Comparison of ENCODE assay signal across 12 mouse cellular contexts in genomic region chr2:26359983-26360382, GRCm38 (mm10). TPM values are rescaled to one million over a fixed set of nuclear protein-coding genes. Genes with fewer than 3 reads are reported as not detected.
DNase-seq lines count a peak whose midpoint lies in the region; ATAC-seq lines count a peak whose summit lies in the region.
"Had no signal": no experiment of that assay in that cellular context is flagged by ENCODE, and none has a peak within 500 bp of the region (broad histone marks: within the 10 kb centered on the region; RNA-seq: fewer than 3 reads in every experiment).

No protein-coding gene starts in this region.

- no peaks in the 10 kb centered on the region for H3K27me3 ChIP-seq in limb, embryonic 11.5 days (ENCODE audit: control insufficient read depth, insufficient read depth, low read length)
- H3K27me3 ChIP-seq in limb, embryonic 10.5 days (ENCODE audit: low read depth, poor library complexity, severe bottlenecking): no peaks in the 10 kb centered on the region
- no peaks in the 10 kb centered on the region for H3K27me3 ChIP-seq in liver, embryonic 12.5 days (replicated peaks)
- no peaks in the 10 kb centered on the region for H3K27me3 ChIP-seq in intestine, embryonic 16.5 days (replicated peaks; ENCODE audit: control insufficient read depth, insufficient read depth, low read length)
- no peaks in the 10 kb centered on the region for H3K27me3 ChIP-seq in forebrain, embryonic 14.5 days (replicated peaks; ENCODE audit: control insufficient read depth, insufficient read depth, low read length)
- H3K27me3 ChIP-seq: heart, embryonic 13.5 days; kidney, embryonic 15.5 days; limb, embryonic 12.5 days had no signal

- peaks cover 13% of the 10 kb centered on the region for H3K36me3 ChIP-seq in limb, embryonic 11.5 days (ENCODE audit: control insufficient read depth, insufficient read depth, low read length)
- H3K36me3 ChIP-seq in limb, embryonic 10.5 days: peaks cover 36% of the 10 kb centered on the region
- H3K36me3 ChIP-seq in liver, embryonic 12.5 days: peaks cover 27% of the 10 kb centered on the region
- peaks cover 11% of the 10 kb centered on the region; the same call in 1 of the 2 replicates for H3K36me3 ChIP-seq in intestine, embryonic 16.5 days (ENCODE audit: control insufficient read depth, insufficient read depth, low read length)
- H3K36me3 ChIP-seq in forebrain, embryonic 14.5 days (ENCODE audit: control insufficient read depth, insufficient read depth, low read length): peaks cover 25% of the 10 kb centered on the region

- H3K4me3 ChIP-seq in limb, embryonic 11.5 days (ENCODE audit: low read depth, low read length): no peak overlapping the region
- H3K4me3 ChIP-seq in limb, embryonic 10.5 days: no peak overlapping the region
- H3K4me3 ChIP-seq in liver, embryonic 12.5 days: no peak overlapping the region; the same call in 1 of the 2 replicates
- H3K4me3 ChIP-seq in intestine, embryonic 16.5 days (ENCODE audit: low read length): no peak overlapping the region
- no peak overlapping the region for H3K4me3 ChIP-seq in forebrain, embryonic 14.5 days (ENCODE audit: low read depth, low read length)
- H3K4me3 ChIP-seq: erythroblast, embryonic 14.5 days; heart, embryonic 13.5 days; kidney, embryonic 15.5 days; limb, embryonic 12.5 days had no signal

- no peak overlapping the region for H3K9ac ChIP-seq in limb, embryonic 11.5 days (ENCODE audit: low read length)
- H3K9ac ChIP-seq in liver, embryonic 12.5 days: no peak overlapping the region
- no peak overlapping the region for H3K9ac ChIP-seq in intestine, embryonic 16.5 days (ENCODE audit: low read depth, low read length)
- no peak overlapping the region for H3K9ac ChIP-seq in forebrain, embryonic 14.5 days (ENCODE audit: low read length)
- H3K9ac ChIP-seq: heart, embryonic 13.5 days; kidney, embryonic 15.5 days; limb, embryonic 12.5 days had no signal

- WGBS in limb, embryonic 11.5 days: 88% methylated on average over 6 of the region's 6 CpGs
- 89% methylated on average over 6 of the region's 6 CpGs for WGBS in limb, embryonic 10.5 days
- WGBS in liver, embryonic 12.5 days (ENCODE audit: insufficient replicate concordance): 37% methylated on average over 6 of the region's 6 CpGs
- WGBS in intestine, embryonic 16.5 days: 92% methylated on average over 6 of the region's 6 CpGs
- 84% methylated on average over 6 of the region's 6 CpGs for WGBS in forebrain, embryonic 14.5 days

- H3K4me1 ChIP-seq in limb, embryonic 11.5 days (ENCODE audit: control insufficient read depth, insufficient read depth, low read length): no peaks in the 10 kb centered on the region
- peaks cover 11% of the 10 kb centered on the region for H3K4me1 ChIP-seq in limb, embryonic 10.5 days
- H3K4me1 ChIP-seq in liver, embryonic 12.5 days: 0 out of 2 replicates have a peak, but pooled peaks cover 4% of the 10 kb centered on the region
- peaks cover 2% of the 10 kb centered on the region; the same call in 1 of the 2 replicates for H3K4me1 ChIP-seq in intestine, embryonic 16.5 days (ENCODE audit: control insufficient read depth, insufficient read depth, low read length)
- H3K4me1 ChIP-seq in forebrain, embryonic 14.5 days (ENCODE audit: control insufficient read depth, insufficient read depth, low read length): no peaks in the 10 kb centered on the region
- H3K4me1 ChIP-seq: limb, embryonic 12.5 days had no signal

- ATAC-seq in limb, embryonic 11.5 days (ENCODE audit: insufficient number of reproducible peaks, low FRiP score, low TSS enrichment, low read depth): no peak
- ATAC-seq in liver, embryonic 12.5 days: no peak
- ATAC-seq in neutrophil, adult 5-6 weeks (ENCODE audit: extremely low read depth, insufficient number of reproducible peaks, low FRiP score, poor library complexity, severe bottlenecking): peak; percentile 40
- no peak for ATAC-seq in intestine, embryonic 16.5 days
- no peak for ATAC-seq in forebrain, embryonic 14.5 days

- H3K27ac ChIP-seq in limb, embryonic 11.5 days (replicated peaks; ENCODE audit: low read depth, low read length): 0 out of 2 replicates have a peak overlapping the region, but pooled peaks have one; percentile 4
- H3K27ac ChIP-seq in limb, embryonic 10.5 days: no peak overlapping the region
- H3K27ac ChIP-seq in liver, embryonic 12.5 days: no peak overlapping the region
- no peak overlapping the region for H3K27ac ChIP-seq in intestine, embryonic 16.5 days (ENCODE audit: low read length)
- H3K27ac ChIP-seq in forebrain, embryonic 14.5 days (ENCODE audit: low read depth, low read length): no peak overlapping the region
- H3K27ac ChIP-seq: heart, embryonic 13.5 days; kidney, embryonic 15.5 days; limb, embryonic 12.5 days had no signal

- peak; percentile 52 for DNase-seq in adrenal gland, postnatal 14 days
- no peak for DNase-seq in adrenal gland, adult 2 months
- DNase-seq in limb, embryonic 11.5 days (ENCODE audit: low spot score): no peak
- no peak for DNase-seq in limb, embryonic 10.5 days (ENCODE audit: low spot score)
- DNase-seq in forebrain, embryonic 14.5 days (ENCODE audit: low spot score): no peak

- H3K4me2 ChIP-seq in limb, embryonic 11.5 days (ENCODE audit: low read depth, severe bottlenecking): no peak overlapping the region
- peak overlapping the region; percentile 14; the same call in 1 of the 2 replicates for H3K4me2 ChIP-seq in liver, embryonic 12.5 days
- no peak overlapping the region for H3K4me2 ChIP-seq in intestine, embryonic 16.5 days (ENCODE audit: low read depth, low read length)
- H3K4me2 ChIP-seq in forebrain, embryonic 14.5 days (ENCODE audit: low read length): no peak overlapping the region
- H3K4me2 ChIP-seq: heart, embryonic 13.5 days; kidney, embryonic 15.5 days; limb, embryonic 12.5 days had no signal

- H3K9me3 ChIP-seq in limb, embryonic 11.5 days (ENCODE audit: control insufficient read depth, low read length): no peaks in the 10 kb centered on the region
- H3K9me3 ChIP-seq in limb, embryonic 10.5 days (replicated peaks): no peaks in the 10 kb centered on the region
- no peaks in the 10 kb centered on the region for H3K9me3 ChIP-seq in liver, embryonic 12.5 days (replicated peaks)
- no peaks in the 10 kb centered on the region for H3K9me3 ChIP-seq in intestine, embryonic 16.5 days (ENCODE audit: control insufficient read depth, low read length)
- H3K9me3 ChIP-seq in forebrain, embryonic 14.5 days (replicated peaks; ENCODE audit: control insufficient read depth, low read length): no peaks in the 10 kb centered on the region
- H3K9me3 ChIP-seq: heart, embryonic 13.5 days; kidney, embryonic 15.5 days; limb, embryonic 12.5 days had no signal

RNA-seq across cellular contexts. Expression of gene Card9, which starts 0.7 kb away (rescaled TPM):
- 1.2 and 1.6 TPM in 2 replicates for total RNA-seq in adrenal gland, postnatal 14 days (2021)
- total RNA-seq in adrenal gland, adult 2 months (2021): 1 to 10 TPM; 1.3 to 1.7 TPM
- 4.9 and 5.0 TPM in 2 replicates for polyA plus RNA-seq in adrenal gland, adult 2 months (2012; rRNA removed)
- polyA plus RNA-seq in limb, embryonic 11.5 days (2014; fragmentation: Nextera tagmentation; extraction: Ambion mirVana): 1.0 and 1.1 TPM in 2 replicates
- 0.49 and 0.54 TPM in 2 replicates for polyA plus RNA-seq in limb, embryonic 10.5 days (2016; fragmentation: Nextera tagmentation; extraction: Ambion mirVana)
- 1.2 and 1.3 TPM in 2 replicates for polyA plus RNA-seq in liver, embryonic 12.5 days (2016; fragmentation: Nextera tagmentation; extraction: Ambion mirVana)
- total RNA-seq in neutrophil, adult 5-6 weeks (2017): 118 and 130 TPM in 2 replicates
- 0.86 and 1.1 TPM in 2 replicates for polyA plus RNA-seq in intestine, embryonic 16.5 days (2015; fragmentation: Nextera tagmentation; extraction: Ambion mirVana)
- polyA plus RNA-seq in forebrain, embryonic 14.5 days (2014; fragmentation: Nextera tagmentation; extraction: Ambion mirVana): 0.22 and 1.1 TPM in 2 replicates

RNA-seq across cellular contexts. Expression of gene Dnlz, which starts 8.1 kb away (rescaled TPM):
- total RNA-seq in adrenal gland, postnatal 14 days (2021): 19.0 and 19.8 TPM in 2 replicates
- total RNA-seq in adrenal gland, adult 2 months (2021): 10 to 100 TPM; 20.6 to 25.6 TPM
- 30.6 and 31.1 TPM in 2 replicates for polyA plus RNA-seq in adrenal gland, adult 2 months (2012; rRNA removed)
- 31.0 and 31.6 TPM in 2 replicates for polyA plus RNA-seq in limb, embryonic 11.5 days (2014; fragmentation: Nextera tagmentation; extraction: Ambion mirVana)
- 33.9 and 36.8 TPM in 2 replicates for polyA plus RNA-seq in limb, embryonic 10.5 days (2016; fragmentation: Nextera tagmentation; extraction: Ambion mirVana)
- polyA plus RNA-seq in liver, embryonic 12.5 days (2016; fragmentation: Nextera tagmentation; extraction: Ambion mirVana): 16.1 and 17.0 TPM in 2 replicates
- total RNA-seq in neutrophil, adult 5-6 weeks (2017): 6.2 and 7.7 TPM in 2 replicates
- polyA plus RNA-seq in intestine, embryonic 16.5 days (2015; fragmentation: Nextera tagmentation; extraction: Ambion mirVana): 23.3 and 24.1 TPM in 2 replicates
- polyA plus RNA-seq in forebrain, embryonic 14.5 days (2014; fragmentation: Nextera tagmentation; extraction: Ambion mirVana): 28.8 and 33.1 TPM in 2 replicates

RNA-seq across cellular contexts. Expression of gene Snapc4, which starts 20.5 kb away (rescaled TPM):
- 26.9 and 33.7 TPM in 2 replicates for total RNA-seq in adrenal gland, postnatal 14 days (2021)
- total RNA-seq in adrenal gland, adult 2 months (2021): 10 to 100 TPM; 19.1 to 23.3 TPM
- 42.8 and 55.3 TPM in 2 replicates for polyA plus RNA-seq in adrenal gland, adult 2 months (2012; rRNA removed)
- 25.3 and 31.2 TPM in 2 replicates for polyA plus RNA-seq in limb, embryonic 11.5 days (2014; fragmentation: Nextera tagmentation; extraction: Ambion mirVana)
- polyA plus RNA-seq in limb, embryonic 10.5 days (2016; fragmentation: Nextera tagmentation; extraction: Ambion mirVana): 41.4 and 42.1 TPM in 2 replicates
- polyA plus RNA-seq in liver, embryonic 12.5 days (2016; fragmentation: Nextera tagmentation; extraction: Ambion mirVana): 20.6 and 24.7 TPM in 2 replicates
- total RNA-seq in neutrophil, adult 5-6 weeks (2017): 58.9 and 67.2 TPM in 2 replicates
- 19.1 and 20.8 TPM in 2 replicates for polyA plus RNA-seq in intestine, embryonic 16.5 days (2015; fragmentation: Nextera tagmentation; extraction: Ambion mirVana)
- polyA plus RNA-seq in forebrain, embryonic 14.5 days (2014; fragmentation: Nextera tagmentation; extraction: Ambion mirVana): 15.7 and 27.1 TPM in 2 replicates

RNA-seq across cellular contexts. Expression of gene Entr1, which starts 29.1 kb away (rescaled TPM):
- 83.5 and 94.9 TPM in 2 replicates for total RNA-seq in adrenal gland, postnatal 14 days (2021)
- 100 to 1,000 TPM in 1 of 2 experiments, 10 to 100 TPM in 1; 95.6 to 121 TPM for total RNA-seq in adrenal gland, adult 2 months (2021)
- polyA plus RNA-seq in adrenal gland, adult 2 months (2012; rRNA removed): 93.3 TPM in 2 replicates
- 128 and 132 TPM in 2 replicates for polyA plus RNA-seq in limb, embryonic 11.5 days (2014; fragmentation: Nextera tagmentation; extraction: Ambion mirVana)
- 127 and 148 TPM in 2 replicates for polyA plus RNA-seq in limb, embryonic 10.5 days (2016; fragmentation: Nextera tagmentation; extraction: Ambion mirVana)
- 74.9 and 76.2 TPM in 2 replicates for polyA plus RNA-seq in liver, embryonic 12.5 days (2016; fragmentation: Nextera tagmentation; extraction: Ambion mirVana)
- 139 and 145 TPM in 2 replicates for total RNA-seq in neutrophil, adult 5-6 weeks (2017)
- 80.4 and 88.4 TPM in 2 replicates for polyA plus RNA-seq in intestine, embryonic 16.5 days (2015; fragmentation: Nextera tagmentation; extraction: Ambion mirVana)
- 149 and 152 TPM in 2 replicates for polyA plus RNA-seq in forebrain, embryonic 14.5 days (2014; fragmentation: Nextera tagmentation; extraction: Ambion mirVana)

RNA-seq across cellular contexts. Expression of gene Pmpca, which starts 29.2 kb away (rescaled TPM):
- 122 TPM in 2 replicates for total RNA-seq in adrenal gland, postnatal 14 days (2021)
- total RNA-seq in adrenal gland, adult 2 months (2021): 100 to 1,000 TPM; 144 to 148 TPM
- 50.1 and 79.3 TPM in 2 replicates for polyA plus RNA-seq in adrenal gland, adult 2 months (2012; rRNA removed)
- polyA plus RNA-seq in limb, embryonic 11.5 days (2014; fragmentation: Nextera tagmentation; extraction: Ambion mirVana): 99.8 and 111 TPM in 2 replicates
- 142 and 149 TPM in 2 replicates for polyA plus RNA-seq in limb, embryonic 10.5 days (2016; fragmentation: Nextera tagmentation; extraction: Ambion mirVana)
- polyA plus RNA-seq in liver, embryonic 12.5 days (2016; fragmentation: Nextera tagmentation; extraction: Ambion mirVana): 108 and 110 TPM in 2 replicates
- total RNA-seq in neutrophil, adult 5-6 weeks (2017): 52.1 and 65.4 TPM in 2 replicates
- polyA plus RNA-seq in intestine, embryonic 16.5 days (2015; fragmentation: Nextera tagmentation; extraction: Ambion mirVana): 102 and 105 TPM in 2 replicates
- polyA plus RNA-seq in forebrain, embryonic 14.5 days (2014; fragmentation: Nextera tagmentation; extraction: Ambion mirVana): 70.1 and 72.6 TPM in 2 replicates
